ENCODE assay signal across 27 mouse cellular contexts in genomic region chr2:128188461-128188860, GRCm38 (mm10).
"Had no signal": no experiment of that assay in that cellular context is flagged by ENCODE, and none has a peak within 500 bp of the region (broad histone marks: within the 10 kb centered on the region; RNA-seq: fewer than 3 reads in every experiment).

No protein-coding gene starts in this region.

- ATAC-seq: hindbrain, postnatal 0 days; intestine, embryonic 16.5 days; liver, embryonic 12.5 days had no signal

- H3K9ac ChIP-seq: heart, embryonic 13.5 days; heart, embryonic 15.5 days; hindbrain, embryonic 13.5 days; hindbrain, embryonic 15.5 days; kidney, embryonic 15.5 days; limb, embryonic 13.5 days; limb, embryonic 15.5 days; liver, embryonic 12.5 days; liver, embryonic 14.5 days had no signal

- H3K4me3 ChIP-seq: heart, adult 2 months; heart, embryonic 13.5 days; heart, embryonic 15.5 days; hindbrain, embryonic 13.5 days; hindbrain, embryonic 15.5 days; kidney, embryonic 15.5 days; limb, embryonic 13.5 days; limb, embryonic 15.5 days; liver, embryonic 12.5 days had no signal

- H3K4me1 ChIP-seq: hindbrain, embryonic 13.5 days; hindbrain, embryonic 15.5 days; kidney, embryonic 15.5 days had no signal

- H3K27ac ChIP-seq: heart, adult 2 months; hindbrain, embryonic 13.5 days; hindbrain, embryonic 15.5 days; hindbrain, postnatal 0 days; kidney, embryonic 15.5 days; kidney, postnatal 0 days; limb, embryonic 13.5 days; limb, embryonic 15.5 days; liver, embryonic 12.5 days; liver, embryonic 14.5 days had no signal

- H3K9me3 ChIP-seq: heart, embryonic 13.5 days; heart, embryonic 15.5 days; hindbrain, embryonic 13.5 days; hindbrain, embryonic 15.5 days; kidney, embryonic 15.5 days; limb, embryonic 13.5 days; limb, embryonic 15.5 days; liver, embryonic 12.5 days had no signal

- H3K36me3 ChIP-seq: heart, embryonic 13.5 days; heart, embryonic 15.5 days; hindbrain, embryonic 13.5 days; hindbrain, embryonic 15.5 days; kidney, embryonic 15.5 days; limb, embryonic 13.5 days; limb, embryonic 15.5 days; liver, embryonic 12.5 days had no signal

- H3K4me2 ChIP-seq: heart, embryonic 11.5 days; heart, embryonic 13.5 days; heart, embryonic 15.5 days; hindbrain, embryonic 13.5 days; hindbrain, embryonic 15.5 days; kidney, embryonic 15.5 days; limb, embryonic 13.5 days; limb, embryonic 15.5 days; liver, embryonic 12.5 days had no signal

- DNase-seq: gastrocnemius, postnatal 14 days; gastrocnemius, postnatal 36 days; heart, adult 11 months; heart, adult 2 months; heart, postnatal 10 days; heart, postnatal 36 days; kidney, adult 11 months; kidney, adult 2 months; kidney, adult 9 months; kidney, postnatal 14 days; kidney, postnatal 36 days; layer of hippocampus, adult 9-11 months; layer of hippocampus, postnatal 36 days; left cerebral cortex, postnatal 4 days had no signal

- H3K27me3 ChIP-seq: heart, embryonic 13.5 days; heart, embryonic 15.5 days; hindbrain, embryonic 15.5 days; kidney, embryonic 15.5 days; limb, embryonic 13.5 days; limb, embryonic 15.5 days had no signal
